Mouse (Mus musculus): ENCODE measurements around the gene Brca1. TPM values are rescaled to one million over a fixed set of nuclear protein-coding genes. Genes with fewer than 3 reads are reported as not detected.
"Not testable (repeated sequence)": the region's sequence is repeated elsewhere in the genome, so short reads cannot be mapped to it uniquely, and the experiment has no call there.

The Brca1 gene
- 1 to 10 TPM; 2.8 to 4.7 TPM for total RNA-seq (2021)

GRCm38 (mm10) chr11:101551751-101552475 lies at the start of gene Brca1, which contains the start of gene Nbr1:
Gene Brca1, minus strand, starts transcription at chr11:101551955.
Gene Nbr1, plus strand, starts transcription at chr11:101552149.
- peak; percentile 94 to 95 for DNase-seq
- intact Hi-C loops (cut with DNase I), result loop anchor here (5.0 kb wide), 1 partner anchor 85 kb away; the partner anchor contains the start of gene Vat1

- intact Hi-C loops (cut with DNase I), result no loop called here
- DNase-seq, result no peak
Observed at GRCm38 (mm10) chr11:101599156-101599555, 47.4 kb upstream of the Brca1 start, which contains the start of gene Gm11634. Gene Gm11634, minus strand, starts transcription at chr11:101599256.

GRCm38 (mm10) chr11:101589989-101590624 lies 38.4 kb upstream of the Brca1 start:
- DNase-seq, result no peak
- intact Hi-C loops (cut with DNase I), result no loop called here

DNA sequence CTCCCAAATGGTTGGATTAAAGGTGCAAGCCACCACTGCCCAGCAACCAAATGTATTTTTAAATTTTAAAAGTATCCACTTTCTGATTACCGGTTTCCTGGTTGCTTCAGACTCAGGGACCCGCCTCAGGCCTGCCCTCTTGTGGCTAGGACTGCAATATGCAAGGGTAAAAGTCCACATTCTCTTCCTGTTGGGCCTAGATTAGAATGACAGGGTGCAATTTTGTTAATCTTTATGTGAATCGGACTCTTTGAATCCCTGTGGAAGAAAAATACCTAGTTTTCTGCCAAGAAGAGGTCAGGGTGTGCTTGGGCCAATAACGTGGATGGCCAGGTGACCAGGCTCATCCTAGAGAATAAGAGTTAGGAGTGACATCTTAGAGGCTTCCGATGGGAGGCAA lies 37.7 kb upstream of the Brca1 start:
- intact Hi-C loops (cut with DNase I), result no loop called here
- peak; percentile 59 to 79 for DNase-seq

DNA sequence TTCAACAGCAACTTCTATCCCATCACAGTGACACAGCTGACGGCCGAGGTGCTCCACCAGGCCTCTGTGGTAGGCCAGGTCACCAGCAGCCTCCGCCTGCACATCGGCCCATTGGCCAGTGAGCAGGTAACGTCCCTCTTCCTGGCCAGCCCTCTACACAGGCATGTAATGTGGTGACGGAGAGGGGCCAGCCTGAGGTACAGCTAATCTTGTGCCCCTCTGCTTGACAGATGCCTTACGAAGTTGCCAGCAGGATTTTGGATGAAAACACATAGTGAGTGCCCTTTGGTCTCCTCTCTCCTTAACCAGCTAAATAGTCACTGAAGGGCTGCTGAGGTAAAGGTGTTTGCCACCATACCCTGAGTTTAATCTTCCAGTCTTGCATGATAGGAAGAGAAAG lies 37.1 kb upstream of the Brca1 start:
- DNase-seq, result no peak
- intact Hi-C loops (cut with DNase I), result no loop called here

DNA sequence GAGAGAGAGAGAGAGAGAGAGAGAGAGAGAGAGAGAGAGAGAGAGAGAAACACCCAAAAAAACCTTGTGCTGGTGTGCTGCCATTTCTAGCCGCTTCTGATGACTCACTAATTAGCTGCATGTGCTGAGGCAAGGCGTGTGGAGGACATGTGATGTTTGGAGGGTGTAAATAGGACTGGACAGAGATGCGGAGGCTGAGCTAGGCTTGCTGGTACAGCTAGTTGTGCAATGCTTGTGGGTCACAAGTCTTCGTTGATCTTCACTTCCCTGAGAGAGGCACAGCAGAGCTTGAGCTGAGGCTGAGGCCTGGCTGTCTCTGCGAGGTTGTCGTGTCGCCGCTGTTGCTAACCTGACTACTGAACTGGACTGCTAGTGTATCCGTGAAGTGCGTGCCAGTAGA lies 35.9 kb upstream of the Brca1 start:
- intact Hi-C loops (cut with DNase I), result no loop called here

GRCm38 (mm10) chr11:101585805-101586204 lies 34.0 kb upstream of the Brca1 start:
- no peak for DNase-seq
- intact Hi-C loops (cut with DNase I), result no loop called here

More for the DNA sequence above, 35.9 kb upstream of the Brca1 start:
- no peak for DNase-seq

- DNase-seq; intact Hi-C loops (cut with DNase I): not testable (repeated sequence)
Observed at GRCm38 (mm10) chr11:101585031-101585430, 33.3 kb upstream of the Brca1 start.

DNA sequence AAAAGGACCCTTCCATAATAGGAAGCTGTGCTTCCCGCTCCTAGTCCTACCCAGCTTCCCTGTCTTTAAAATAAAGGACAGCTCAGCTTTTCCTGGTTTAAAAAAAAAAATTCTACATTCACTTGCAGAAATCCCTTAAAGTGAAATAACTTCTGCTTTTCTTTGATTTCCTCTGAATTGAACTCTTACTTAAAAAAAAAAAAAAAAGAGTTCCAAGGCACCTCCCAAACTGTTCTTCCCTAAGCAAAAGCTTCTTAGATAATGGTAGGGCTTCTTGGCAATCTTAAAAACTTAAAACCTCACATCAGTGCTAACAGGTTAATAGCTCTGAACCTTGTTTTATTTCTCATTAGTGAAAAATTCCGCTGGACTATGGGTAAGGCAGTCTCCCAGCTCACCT lies 31.4 kb upstream of the Brca1 start:
- intact Hi-C loops (cut with DNase I), result no loop called here
- no peak for DNase-seq

DNA sequence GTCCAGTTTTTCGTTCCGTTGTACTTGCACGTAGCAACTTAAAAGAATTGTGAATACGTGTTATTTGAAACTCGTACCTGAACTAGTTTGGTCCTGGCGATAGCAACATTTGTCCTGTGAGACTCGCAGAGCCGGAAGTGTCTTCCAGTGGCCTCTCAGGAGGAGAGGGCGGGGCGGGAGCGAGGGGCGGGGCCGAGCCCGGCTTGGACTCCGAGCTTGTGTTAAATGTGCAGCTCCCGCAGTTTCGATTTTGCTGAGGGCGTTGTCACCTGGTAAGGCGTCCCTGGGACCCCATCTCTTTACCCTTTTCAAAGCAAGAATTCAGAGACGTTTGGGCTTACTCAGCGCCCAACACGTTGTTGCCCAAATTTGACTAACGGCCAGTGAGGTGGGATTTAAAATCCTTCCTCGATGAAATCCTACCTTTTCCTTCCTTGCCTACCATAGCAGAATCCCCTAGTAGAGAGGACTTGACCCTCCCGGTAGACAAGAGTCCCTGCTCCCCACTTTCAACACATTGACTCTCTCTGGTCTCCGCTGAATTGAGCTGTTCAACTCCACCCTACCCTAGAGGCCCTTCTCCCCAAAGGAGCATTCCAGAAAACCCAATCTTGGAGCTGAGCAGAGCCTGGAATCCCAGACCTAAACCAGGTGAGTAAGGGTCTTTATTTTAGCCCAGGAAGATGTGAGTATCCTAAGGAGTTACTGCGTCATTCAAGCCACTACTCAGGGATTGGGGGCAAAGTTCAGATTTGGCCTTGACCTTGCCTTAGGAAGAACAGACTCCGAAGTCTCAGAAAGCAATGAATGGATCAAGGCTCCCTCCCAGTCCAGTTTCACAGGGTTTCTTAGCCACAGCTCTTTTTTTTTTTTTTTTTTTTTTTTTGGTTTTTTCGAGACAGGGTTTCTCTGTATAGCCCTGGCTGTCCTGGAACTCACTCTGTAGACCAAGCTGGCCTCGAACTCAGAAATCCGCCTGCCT lies 30.6 kb upstream of the Brca1 start, which contains the start of gene Tmem106a:
TSS of gene Tmem106a (plus strand) at position 189 of the 982 bp plus-strand sequence.
- intact Hi-C loops (cut with DNase I), result no loop called here
- peak; percentile 67 to 69 for DNase-seq

GRCm38 (mm10) chr11:101581081-101581764 lies 29.5 kb upstream of the Brca1 start:
- DNase-seq, result no peak
- intact Hi-C loops (cut with DNase I), result no loop called here

GRCm38 (mm10) chr11:101576116-101576515 lies 24.4 kb upstream of the Brca1 start:
- intact Hi-C loops (cut with DNase I), result loop anchor here (10.0 kb wide), 1 partner anchor 551 kb away; no protein-coding TSS in a partner anchor
- no peak for DNase-seq

- intact Hi-C loops (cut with DNase I), result no loop called here
- DNase-seq, result no peak
Observed at GRCm38 (mm10) chr11:101568421-101568820, 16.7 kb upstream of the Brca1 start.

DNA sequence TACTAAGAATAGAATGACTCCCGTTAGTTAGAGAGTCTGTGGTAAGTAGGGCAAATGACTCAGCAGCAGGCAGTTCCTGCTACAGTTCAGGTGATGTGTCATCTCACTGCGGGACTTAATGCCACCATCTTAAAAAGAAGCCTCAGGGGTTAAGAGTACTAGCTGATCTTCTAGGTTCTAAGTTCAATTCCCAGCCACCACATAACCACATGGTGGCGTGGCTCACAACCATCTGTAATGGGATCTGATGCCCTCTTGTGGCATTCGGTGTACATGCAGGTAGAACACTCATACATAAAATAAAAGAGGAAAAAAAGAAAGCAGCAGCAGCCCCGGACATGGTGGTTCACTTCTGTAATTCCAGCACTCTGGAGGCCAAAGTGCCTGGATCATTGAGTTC lies 10.6 kb upstream of the Brca1 start:
- peak; percentile 38 to 67 for DNase-seq
- intact Hi-C loops (cut with DNase I), result no loop called here

GRCm38 (mm10) chr11:101556954-101557353 lies 5.2 kb upstream of the Brca1 start:
- intact Hi-C loops (cut with DNase I), result no loop called here
- DNase-seq, result no peak

- no peak for DNase-seq
- intact Hi-C loops (cut with DNase I), result no loop called here
Observed at GRCm38 (mm10) chr11:101556541-101556940, 4.8 kb upstream of the Brca1 start.

DNA sequence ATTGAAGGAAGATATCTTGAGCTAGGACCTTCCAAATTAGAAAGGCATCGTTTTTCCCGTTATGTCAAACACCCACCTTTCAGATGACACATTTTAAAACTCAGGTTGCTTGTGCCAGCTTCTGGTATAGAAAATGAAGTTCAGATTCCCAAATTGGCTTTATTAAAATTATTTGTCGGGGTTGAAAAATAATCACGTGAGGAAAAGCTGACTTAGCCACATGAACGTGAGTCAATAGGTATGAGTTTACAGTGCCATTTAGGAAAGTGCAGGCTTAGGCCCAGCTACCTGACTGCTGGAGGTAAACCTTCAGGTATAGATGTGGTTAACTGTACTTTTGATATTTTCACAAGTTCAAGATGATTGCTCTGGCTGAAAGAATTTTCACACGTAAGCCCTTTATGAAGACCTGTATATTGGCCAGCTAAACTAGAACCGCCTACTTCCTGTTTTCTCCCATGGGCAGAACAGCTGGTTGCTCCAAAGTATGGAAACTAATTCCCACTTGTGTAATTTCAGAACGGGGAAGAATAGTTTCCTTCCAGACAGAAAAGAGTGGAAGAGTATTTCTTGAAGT lies 1.7 kb upstream of the Brca1 start:
- intact Hi-C loops (cut with DNase I), result loop anchor here (5.0 kb wide), 1 partner anchor 86 kb away; the partner anchor contains the start of gene Vat1

GRCm38 (mm10) chr11:101552476-101553300 lies 933 bp upstream of the Brca1 start:
- DNase-seq, result peak; percentile 98 to 99
- intact Hi-C loops (cut with DNase I), result loop anchor here (5.0 kb wide), 1 partner anchor 85 kb away; the partner anchor contains the start of gene Vat1

More for the DNA sequence above, 1.7 kb upstream of the Brca1 start:
- DNase-seq, result peak; percentile 14 to 23

DNA sequence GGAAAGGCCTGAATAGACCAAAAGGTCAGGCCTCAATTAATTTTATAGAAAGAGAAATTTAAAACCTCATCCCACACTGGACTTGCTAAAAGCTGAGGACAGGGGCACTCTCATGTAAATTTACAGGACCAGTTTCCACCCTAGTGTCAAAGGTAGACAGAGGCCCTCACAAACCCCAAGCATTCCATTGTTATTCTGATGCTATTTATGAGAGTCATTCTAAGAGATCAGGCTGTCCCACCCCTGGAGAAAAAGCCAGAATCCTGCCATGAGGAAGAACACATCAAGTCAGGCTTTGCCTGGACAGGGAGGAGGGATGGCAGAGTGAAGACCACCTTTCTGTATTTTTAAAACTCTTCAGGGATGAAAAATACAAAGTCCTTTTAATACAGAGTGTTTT lies 3.2 kb downstream of the Brca1 start:
- intact Hi-C loops (cut with DNase I), result no loop called here
- no peak for DNase-seq
